In genomic region chr5:143205015-143205414, GRCm38 (mm10) we compare ENCODE assay signal across 17 mouse cellular contexts. TPM values are rescaled to one million over a fixed set of nuclear protein-coding genes. Genes with fewer than 3 reads are reported as not detected.
DNase-seq lines count a peak whose midpoint lies in the region; ATAC-seq and TF ChIP-seq lines count a peak whose summit lies in the region.
"Had no signal": no experiment of that assay in that cellular context is flagged by ENCODE, and none has a peak within 500 bp of the region (broad histone marks: within the 10 kb centered on the region; RNA-seq: fewer than 3 reads in every experiment).

No protein-coding gene starts in this region.

- WGBS in heart, adult 2 months, result 66% methylated on average over 3 of the region's 3 CpGs
- 63% methylated on average over 3 of the region's 3 CpGs for WGBS in heart, embryonic 11.5 days (ENCODE audit: insufficient replicate concordance)
- 65% methylated on average over 3 of the region's 3 CpGs for WGBS in lung, embryonic 14.5 days

- peak; percentile 46 for TF ChIP-seq CTCF in heart, adult 2 months (IDR thresholded peaks at IDR 0.05)
- TF ChIP-seq CTCF in lung, embryonic 14.5 days (IDR thresholded peaks at IDR 0.05; ENCODE audit: low read depth), result peak; percentile 38
- peak; percentile 65 for TF ChIP-seq CTCF in ES-Bruce4 (IDR thresholded peaks at IDR 0.05; ENCODE audit: low read depth, low read length)
- peak; percentile 24; the same call in 1 of the 2 replicates for TF ChIP-seq CTCF in brain, embryonic 14.5 days (IDR thresholded peaks at IDR 0.05; ENCODE audit: borderline replicate concordance, extremely low read depth, insufficient read depth, insufficient read length)

- no peaks in the 10 kb centered on the region for H3K4me1 ChIP-seq in heart, adult 2 months (ENCODE audit: control insufficient read depth, insufficient read depth, low read length)
- no peaks in the 10 kb centered on the region for H3K4me1 ChIP-seq in heart, embryonic 11.5 days (ENCODE audit: control insufficient read depth, insufficient read depth, low read length)
- H3K4me1 ChIP-seq in lung, embryonic 14.5 days (ENCODE audit: insufficient read depth), result no peaks in the 10 kb centered on the region
- no peaks in the 10 kb centered on the region for H3K4me1 ChIP-seq in ES-Bruce4 (ENCODE audit: control insufficient read depth, insufficient read depth, low read length)
- H3K4me1 ChIP-seq: embryonic facial prominence, embryonic 10.5 days; lung, embryonic 15.5 days had no signal

- peaks cover 3% of the 10 kb centered on the region; the same call in 1 of the 2 replicates for H3K9me3 ChIP-seq in heart, embryonic 11.5 days (replicated peaks; ENCODE audit: control insufficient read depth, low read length)
- 0 out of 2 replicates have a peak, but pooled peaks cover 5% of the 10 kb centered on the region for H3K9me3 ChIP-seq in lung, embryonic 14.5 days (ENCODE audit: low read depth, low read length)
- H3K9me3 ChIP-seq in ES-Bruce4 (replicated peaks; ENCODE audit: control insufficient read depth, insufficient read depth, low read length, poor library complexity, severe bottlenecking), result peaks cover 11% of the 10 kb centered on the region
- H3K9me3 ChIP-seq: lung, embryonic 15.5 days had no signal

- H3K4me3 ChIP-seq in heart, adult 2 months, result no peak overlapping the region
- no peak overlapping the region for H3K4me3 ChIP-seq in heart, embryonic 11.5 days (ENCODE audit: low read depth, low read length)
- no peak overlapping the region for H3K4me3 ChIP-seq in lung, embryonic 14.5 days (ENCODE audit: low read depth, low read length)
- no peak overlapping the region for H3K4me3 ChIP-seq in ES-Bruce4 (ENCODE audit: low read depth, low read length)
- H3K4me3 ChIP-seq: embryonic facial prominence, embryonic 10.5 days; lung, embryonic 15.5 days had no signal

- H3K27me3 ChIP-seq in heart, adult 2 months (ENCODE audit: control insufficient read depth, insufficient read depth, low read length), result no peaks in the 10 kb centered on the region
- no peaks in the 10 kb centered on the region for H3K27me3 ChIP-seq in heart, embryonic 11.5 days (ENCODE audit: control insufficient read depth, insufficient read depth, low read length)
- no peaks in the 10 kb centered on the region for H3K27me3 ChIP-seq in lung, embryonic 14.5 days (ENCODE audit: insufficient read depth, low read length)
- H3K27me3 ChIP-seq in ES-Bruce4 (ENCODE audit: control insufficient read depth, insufficient read depth, low read length, poor library complexity, severe bottlenecking), result no peaks in the 10 kb centered on the region
- H3K27me3 ChIP-seq: lung, embryonic 15.5 days had no signal

- no peak overlapping the region for H3K27ac ChIP-seq in heart, adult 2 months
- H3K27ac ChIP-seq in heart, embryonic 11.5 days (ENCODE audit: low read depth, low read length), result no peak overlapping the region
- no peak overlapping the region for H3K27ac ChIP-seq in lung, embryonic 14.5 days (ENCODE audit: low read depth)
- H3K27ac ChIP-seq in ES-Bruce4 (ENCODE audit: insufficient read depth, low read length), result no peak overlapping the region
- H3K27ac ChIP-seq: embryonic facial prominence, embryonic 10.5 days; lung, embryonic 15.5 days had no signal

- no peak for DNase-seq in heart, adult 2 months
- DNase-seq in lung, embryonic 14.5 days, result peak; percentile 6
- no peak for DNase-seq in lung, postnatal 4 days
- no peak for DNase-seq in brain, embryonic 14.5 days (ENCODE audit: low read depth)
- no peak for DNase-seq in adrenal gland, adult (ENCODE audit: inconsistent age in 2 of 2, low spot score in 1 of 2)
- DNase-seq: cerebellum, adult 8-10 months; heart, adult 18-20 months; heart, postnatal 4 days; kidney, adult 18-20 months; right cerebral cortex, postnatal 4 days had no signal

- no peak for TF ChIP-seq POLR2A in heart, adult 2 months (IDR thresholded peaks at IDR 0.05; ENCODE audit: insufficient read depth, low read depth, low read length)
- TF ChIP-seq POLR2A in ES-Bruce4 (IDR thresholded peaks at IDR 0.05; ENCODE audit: insufficient read depth, low read length), result no peak
- TF ChIP-seq POLR2A in brain, embryonic 14.5 days (IDR thresholded peaks at IDR 0.05; ENCODE audit: borderline replicate concordance, extremely low read depth, insufficient read depth, insufficient read length, poor library complexity, severe bottlenecking), result no peak

- H3K9ac ChIP-seq in heart, adult 2 months (ENCODE audit: low read depth, low read length), result no peak overlapping the region
- H3K9ac ChIP-seq in heart, embryonic 11.5 days (ENCODE audit: low read depth, low read length), result no peak overlapping the region
- no peak overlapping the region for H3K9ac ChIP-seq in lung, embryonic 14.5 days
- no peak overlapping the region for H3K9ac ChIP-seq in ES-Bruce4 (ENCODE audit: low read depth, poor library complexity, severe bottlenecking)
- H3K9ac ChIP-seq: lung, embryonic 15.5 days had no signal

- intact Hi-C loops in heart, adult 2 months (cut with DNase I), result no loop called here

- no peaks in the 10 kb centered on the region for H3K79me2 ChIP-seq in heart, adult 2 months (replicated peaks; ENCODE audit: control insufficient read depth, insufficient read depth, low read length)

- H3K4me2 ChIP-seq in heart, embryonic 11.5 days, result no peak overlapping the region
- H3K4me2 ChIP-seq in lung, embryonic 14.5 days, result no peak overlapping the region
- H3K4me2 ChIP-seq: lung, embryonic 15.5 days; midbrain, embryonic 11.5 days had no signal

- H3K36me3 ChIP-seq in heart, adult 2 months (ENCODE audit: control insufficient read depth, insufficient read depth, low read length), result no peaks in the 10 kb centered on the region
- H3K36me3 ChIP-seq in heart, embryonic 11.5 days (ENCODE audit: control insufficient read depth, insufficient read depth, low read length), result no peaks in the 10 kb centered on the region
- H3K36me3 ChIP-seq in lung, embryonic 14.5 days (ENCODE audit: insufficient read depth), result no peaks in the 10 kb centered on the region
- H3K36me3 ChIP-seq in ES-Bruce4 (ENCODE audit: control insufficient read depth, insufficient read depth, low read length, poor library complexity, severe bottlenecking), result no peaks in the 10 kb centered on the region
- H3K36me3 ChIP-seq: embryonic facial prominence, embryonic 10.5 days; lung, embryonic 15.5 days had no signal

- no peak for ATAC-seq in heart, embryonic 11.5 days (replicated peaks; ENCODE audit: insufficient number of reproducible peaks, low FRiP score, low TSS enrichment)
- no peak for ATAC-seq in lung, embryonic 14.5 days (ENCODE audit: insufficient read depth)

- no peak for TF ChIP-seq EP300 in heart, adult 2 months (IDR thresholded peaks at IDR 0.05; ENCODE audit: insufficient read depth, low read depth, low read length)
- no peak for TF ChIP-seq EP300 in ES-Bruce4 (IDR thresholded peaks at IDR 0.05; ENCODE audit: insufficient read depth, low read depth, low read length)

RNA-seq across cellular contexts. Expression of gene Spdye4a, which starts 21.7 kb away (rescaled TPM):
- total RNA-seq in heart, adult 2 months (2021), result not detected
- polyA plus RNA-seq in heart, adult 2 months (2012; rRNA removed), result 0.14 TPM in 1 of 2 replicates, not detected in the other
- not detected in 2 replicates for polyA plus RNA-seq in heart, embryonic 11.5 days (2014; fragmentation: Nextera tagmentation; extraction: Ambion mirVana)
- polyA plus RNA-seq in lung, embryonic 14.5 days (2014; fragmentation: Nextera tagmentation; extraction: Ambion mirVana), result not detected in 2 replicates
- not detected in 2 replicates for polyA plus RNA-seq in ES-Bruce4 (2011; ENCODE audit: insufficient read depth, insufficient read length, low read depth, missing spikeins)
- polyA plus RNA-seq in brain, embryonic 14.5 days (2012; rRNA removed), result not detected in 2 replicates
- total RNA-seq: heart, adult 18-20 months; heart, postnatal 4 days; left cerebral cortex, postnatal 36 days had no signal
- polyA plus RNA-seq: embryonic facial prominence, embryonic 10.5 days; lung, embryonic 15.5 days; midbrain, embryonic 11.5 days; stomach, embryonic 14.5 days had no signal

RNA-seq across cellular contexts. Expression of gene Spdye4b, which starts 24.2 kb away (rescaled TPM):
- not detected for total RNA-seq in heart, adult 2 months (2021)
- polyA plus RNA-seq in heart, adult 2 months (2012; rRNA removed), result not detected in 2 replicates
- polyA plus RNA-seq in heart, embryonic 11.5 days (2014; fragmentation: Nextera tagmentation; extraction: Ambion mirVana), result not detected in 2 replicates
- not detected in 2 replicates for polyA plus RNA-seq in lung, embryonic 14.5 days (2014; fragmentation: Nextera tagmentation; extraction: Ambion mirVana)
- polyA plus RNA-seq in ES-Bruce4 (2011; ENCODE audit: insufficient read depth, insufficient read length, low read depth, missing spikeins), result not detected in 2 replicates
- polyA plus RNA-seq in brain, embryonic 14.5 days (2012; rRNA removed), result not detected in 2 replicates
- total RNA-seq: heart, adult 18-20 months; heart, postnatal 4 days; left cerebral cortex, postnatal 36 days had no signal
- polyA plus RNA-seq: embryonic facial prominence, embryonic 10.5 days; lung, embryonic 15.5 days; midbrain, embryonic 11.5 days; stomach, embryonic 14.5 days had no signal

RNA-seq across cellular contexts. Expression of gene Rbak, which starts 24.4 kb away (rescaled TPM):
- total RNA-seq in heart, adult 2 months (2021), result 1 to 10 TPM; 4.3 to 4.4 TPM
- polyA plus RNA-seq in heart, adult 2 months (2012; rRNA removed), result 1.9 and 3.6 TPM in 2 replicates
- 8.6 and 8.9 TPM in 2 replicates for polyA plus RNA-seq in heart, embryonic 11.5 days (2014; fragmentation: Nextera tagmentation; extraction: Ambion mirVana)
- 12.2 and 15.5 TPM in 2 replicates for polyA plus RNA-seq in lung, embryonic 14.5 days (2014; fragmentation: Nextera tagmentation; extraction: Ambion mirVana)
- polyA plus RNA-seq in ES-Bruce4 (2011; ENCODE audit: insufficient read depth, insufficient read length, low read depth, missing spikeins), result 6.5 and 7.9 TPM in 2 replicates
- 15.2 and 17.3 TPM in 2 replicates for polyA plus RNA-seq in brain, embryonic 14.5 days (2012; rRNA removed)

RNA-seq across cellular contexts. Expression of gene Zfp12, which starts 29.9 kb away (rescaled TPM):
- 1 to 10 TPM; 7.9 to 8.2 TPM for total RNA-seq in heart, adult 2 months (2021)
- polyA plus RNA-seq in heart, adult 2 months (2012; rRNA removed), result 6.7 and 12.7 TPM in 2 replicates
- 8.4 and 9.2 TPM in 2 replicates for polyA plus RNA-seq in heart, embryonic 11.5 days (2014; fragmentation: Nextera tagmentation; extraction: Ambion mirVana)
- polyA plus RNA-seq in lung, embryonic 14.5 days (2014; fragmentation: Nextera tagmentation; extraction: Ambion mirVana), result 16.9 and 17.2 TPM in 2 replicates
- polyA plus RNA-seq in ES-Bruce4 (2011; ENCODE audit: insufficient read depth, insufficient read length, low read depth, missing spikeins), result 11.4 and 12.4 TPM in 2 replicates
- 32.3 and 34.8 TPM in 2 replicates for polyA plus RNA-seq in brain, embryonic 14.5 days (2012; rRNA removed)

RNA-seq across cellular contexts. Expression of gene Olfr718-ps1, which starts 57.6 kb away (rescaled TPM):
- total RNA-seq in heart, adult 2 months (2021), result not detected
- polyA plus RNA-seq in heart, adult 2 months (2012; rRNA removed), result not detected in 2 replicates
- polyA plus RNA-seq in heart, embryonic 11.5 days (2014; fragmentation: Nextera tagmentation; extraction: Ambion mirVana), result 0.06 and 0.07 TPM in 2 replicates
- not detected in 2 replicates for polyA plus RNA-seq in lung, embryonic 14.5 days (2014; fragmentation: Nextera tagmentation; extraction: Ambion mirVana)
- polyA plus RNA-seq in ES-Bruce4 (2011; ENCODE audit: insufficient read depth, insufficient read length, low read depth, missing spikeins), result 0.42 and 0.52 TPM in 2 replicates
- not detected in 2 replicates for polyA plus RNA-seq in brain, embryonic 14.5 days (2012; rRNA removed)
- total RNA-seq: heart, adult 18-20 months; heart, postnatal 4 days had no signal
- polyA plus RNA-seq: embryonic facial prominence, embryonic 10.5 days; lung, embryonic 15.5 days; midbrain, embryonic 11.5 days had no signal
